8 mouse cellular contexts compared by ENCODE assay signal in genomic region chr8:11636324-11637057, GRCm38 (mm10). TPM values are rescaled to one million over a fixed set of nuclear protein-coding genes. Genes with fewer than 3 reads are reported as not detected.
DNase-seq lines count a peak whose midpoint lies in the region; ATAC-seq and TF ChIP-seq lines count a peak whose summit lies in the region.

No protein-coding gene starts in this region.

- no peaks in the 10 kb centered on the region for H3K36me3 ChIP-seq in hindbrain, postnatal 0 days (ENCODE audit: insufficient read depth, low read length)

- intact Hi-C loops in gastrocnemius, adult 2 months (cut with DNase I): loop anchor here (5.0 kb wide), 2 partner anchors 56 to 79 kb away; partner anchors contain the start of gene Ing1

- ATAC-seq in common myeloid progenitor, adult 5-6 weeks (replicated peaks; ENCODE audit: low read depth, poor library complexity, severe bottlenecking): peak; percentile 75
- peak; percentile 39 for ATAC-seq in hindbrain, postnatal 0 days

- peak; percentile 100 for DNase-seq in ZHBTc4 (ENCODE audit: low read depth, low spot score)
- peak; percentile 93 for DNase-seq in gastrocnemius, adult 2 months
- DNase-seq in hindbrain, postnatal 0 days (ENCODE audit: low spot score): peak; percentile 84
- peak; percentile 61 to 75 for DNase-seq in left cerebral cortex, adult 18-20 months (ENCODE audit: low spot score in 2 of 2)
- peak; percentile 86 to 90 for DNase-seq in lung, postnatal 4 days
- DNase-seq in retina, postnatal 1 day: peak; percentile 98
- DNase-seq in thymus, postnatal 4 days: peak; percentile 76

- peak overlapping the region; percentile 74 for H3K4me3 ChIP-seq in gastrocnemius, adult 2 months
- H3K4me3 ChIP-seq in hindbrain, postnatal 0 days (ENCODE audit: low read length): peak overlapping the region; percentile 83

- H3K9ac ChIP-seq in hindbrain, postnatal 0 days (replicated peaks; ENCODE audit: low read length): peak overlapping the region; percentile 91; the same call in 1 of the 2 replicates

- WGBS in hindbrain, postnatal 0 days: 4% methylated on average over 30 of the region's 30 CpGs

- H3K4me1 ChIP-seq in hindbrain, postnatal 0 days (ENCODE audit: insufficient read depth, low read length): peaks cover 6% of the 10 kb centered on the region

- no peak for TF ChIP-seq CTCF in gastrocnemius, adult 2 months (IDR thresholded peaks at IDR 0.05)
- no peak for TF ChIP-seq CTCF in hindbrain, postnatal 0 days (IDR thresholded peaks at IDR 0.05; ENCODE audit: low read depth)

- H3K27ac ChIP-seq in gastrocnemius, adult 2 months: peak overlapping the region; percentile 94
- peak overlapping the region; percentile 96 for H3K27ac ChIP-seq in hindbrain, postnatal 0 days

- no peaks in the 10 kb centered on the region for H3K27me3 ChIP-seq in hindbrain, postnatal 0 days (ENCODE audit: insufficient read depth, low read length)

- no peaks in the 10 kb centered on the region; the same call in 1 of the 2 replicates for H3K9me3 ChIP-seq in hindbrain, postnatal 0 days (ENCODE audit: low read length)

- peak overlapping the region; percentile 95 for H3K4me2 ChIP-seq in hindbrain, postnatal 0 days (ENCODE audit: low read depth, low read length)

RNA-seq across cellular contexts. Expression of gene Ankrd10, which starts 0.9 kb away (rescaled TPM):
- 85.5 and 98.0 TPM in 2 replicates for total RNA-seq in common myeloid progenitor, adult 5-6 weeks (2017)
- total RNA-seq in gastrocnemius, adult 2 months (2021): 10 to 100 TPM; 15.3 to 16.0 TPM
- total RNA-seq in hindbrain, postnatal 0 days (2014; rRNA removed): 108 and 127 TPM in 2 replicates
- polyA plus RNA-seq in hindbrain, postnatal 0 days (2015; fragmentation: Nextera tagmentation; extraction: Ambion mirVana): 62.6 and 66.2 TPM in 2 replicates
- total RNA-seq in left cerebral cortex, adult 18-20 months (2021): 10 to 100 TPM; 50.1 to 52.4 TPM

Comparison
In these comparisons a context has a peak if more than half of its experiments do, and no peak if none do; other contexts are left out.
1. Peak in every context shown above with its lines: DNase-seq, ATAC-seq, H3K4me3 ChIP-seq and H3K27ac ChIP-seq.